Mouse (Mus musculus) MN1 (cell line): ENCODE measurements around the gene Magi2.

ENCODE experiments used
- DNase-seq: peaks from one replicate; pipeline ENCODE4 v3.0.0-alpha.2; 2016; ENCODE audit warnings: low spot score

Gene Magi2

GRCm38 (mm10) chr5:20606497-20606896, 1379.7 kb downstream of the Magi2 start:
- DNase-seq: no peak

GRCm38 (mm10) chr5:20607503-20607902, 1380.7 kb downstream of the Magi2 start:
- DNase-seq: no peak

GRCm38 (mm10) chr5:20609206-20609935, 1382.5 kb downstream of the Magi2 start:
- DNase-seq: no peak

GRCm38 (mm10) chr5:20610640-20611039, 1383.8 kb downstream of the Magi2 start:
- no peak for DNase-seq

GRCm38 (mm10) chr5:20612616-20613015, 1385.8 kb downstream of the Magi2 start:
- DNase-seq: no peak

- no peak for DNase-seq
Measured at GRCm38 (mm10) chr5:20614891-20615290, 1388.1 kb downstream of the Magi2 start.

GRCm38 (mm10) chr5:20620596-20621511, 1394.0 kb downstream of the Magi2 start:
- DNase-seq: no peak

- DNase-seq: no peak
Measured at GRCm38 (mm10) chr5:20622417-20622816, 1395.6 kb downstream of the Magi2 start.

- no peak for DNase-seq
Measured at GRCm38 (mm10) chr5:20622837-20623573, 1396.2 kb downstream of the Magi2 start.

GRCm38 (mm10) chr5:20625117-20625516, 1398.3 kb downstream of the Magi2 start:
- DNase-seq: no peak

- no peak for DNase-seq
Measured at GRCm38 (mm10) chr5:20628954-20629601, 1402.2 kb downstream of the Magi2 start.

- DNase-seq: no peak
Measured at GRCm38 (mm10) chr5:20634046-20634769, 1407.4 kb downstream of the Magi2 start.

- no peak for DNase-seq
Measured at GRCm38 (mm10) chr5:20634822-20635221, 1408.0 kb downstream of the Magi2 start.

- no peak for DNase-seq
Measured at GRCm38 (mm10) chr5:20637300-20637989, 1410.6 kb downstream of the Magi2 start.

- no peak for DNase-seq
Measured at GRCm38 (mm10) chr5:20642196-20642595, 1415.4 kb downstream of the Magi2 start.

GRCm38 (mm10) chr5:20643741-20644140, 1416.9 kb downstream of the Magi2 start:
- no peak for DNase-seq

- DNase-seq: no peak
Measured at GRCm38 (mm10) chr5:20646947-20647346, 1420.1 kb downstream of the Magi2 start.

- DNase-seq: no peak
Measured at GRCm38 (mm10) chr5:20653425-20654185, 1426.8 kb downstream of the Magi2 start.

GRCm38 (mm10) chr5:20654766-20655472, 1428.1 kb downstream of the Magi2 start:
- no peak for DNase-seq
